Mouse (Mus musculus) hematopoietic stem cell, adult 5-6 weeks (primary cell): Measurements from ENCODE around the gene Gm14137. TPM values are rescaled to one million over a fixed set of nuclear protein-coding genes. Genes with fewer than 3 reads are reported as not detected.

Source experiments
- ATAC-seq, 2 experiments: fragments of 125-278 bp in 1 of 2; replicated peaks in 1 of 2; 2 replicates each; pipeline ENCODE4 v1.8.0; 2016 to 2017; ENCODE audit warnings: inconsistent platforms in 2 of 2, mild to moderate bottlenecking in 2 of 2, moderate number of reproducible peaks in 2 of 2, low read depth in 1 of 2, moderate TSS enrichment in 1 of 2; ENCODE audit not compliant: low FRiP score in 2 of 2, poor library complexity in 2 of 2, severe bottlenecking in 2 of 2, insufficient read depth in 1 of 2, low TSS enrichment in 1 of 2
- total RNA-seq: library from RNA; stranded (forward); fragments of 172-1452, 232-1000 nt; gene quantifications from 2 replicates; pipeline ENCODE4 v1.2.3, GENCODE M21; 2017

Gene Gm14137
- total RNA-seq: not detected in 2 replicates

GRCm38 (mm10) chr2:119173991-119174651 lies at the start of gene Gm14137:
Gene Gm14137 (plus strand): TSS chr2:119174509.
- ATAC-seq: no peak

- ATAC-seq: no peak; a peak in 1 of 4 replicates
Measured at GRCm38 (mm10) chr2:119136346-119136898, 37.9 kb upstream of the Gm14137 start.

- ATAC-seq: no peak
Measured at GRCm38 (mm10) chr2:119145199-119145598, 29.1 kb upstream of the Gm14137 start.

- ATAC-seq: no peak
Measured at GRCm38 (mm10) chr2:119146435-119146834, 27.9 kb upstream of the Gm14137 start.

GRCm38 (mm10) chr2:119147160-119147678 lies 27.1 kb upstream of the Gm14137 start:
- ATAC-seq: no peak

GRCm38 (mm10) chr2:119147775-119148174 lies 26.5 kb upstream of the Gm14137 start:
- no peak for ATAC-seq

DNA sequence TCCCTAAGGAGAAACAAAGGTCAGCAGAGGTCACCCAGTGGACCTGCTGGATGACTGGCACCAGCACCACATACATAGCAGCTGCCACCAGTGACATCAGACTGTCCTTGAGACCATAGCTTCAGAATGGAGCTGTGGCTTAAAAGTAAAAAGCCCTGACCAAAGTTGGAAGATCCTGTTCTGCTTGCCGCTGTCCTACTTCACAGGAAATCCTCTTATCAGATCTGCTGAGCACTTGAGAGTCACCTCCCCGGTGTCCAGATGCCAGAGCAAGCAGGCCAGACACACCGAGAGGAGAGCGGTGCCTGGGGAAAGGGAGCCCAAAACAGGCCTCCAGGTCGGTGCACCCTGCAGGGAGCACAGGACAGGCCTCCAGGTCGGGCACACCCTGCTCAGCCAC lies 22.1 kb upstream of the Gm14137 start:
- no peak for ATAC-seq

DNA sequence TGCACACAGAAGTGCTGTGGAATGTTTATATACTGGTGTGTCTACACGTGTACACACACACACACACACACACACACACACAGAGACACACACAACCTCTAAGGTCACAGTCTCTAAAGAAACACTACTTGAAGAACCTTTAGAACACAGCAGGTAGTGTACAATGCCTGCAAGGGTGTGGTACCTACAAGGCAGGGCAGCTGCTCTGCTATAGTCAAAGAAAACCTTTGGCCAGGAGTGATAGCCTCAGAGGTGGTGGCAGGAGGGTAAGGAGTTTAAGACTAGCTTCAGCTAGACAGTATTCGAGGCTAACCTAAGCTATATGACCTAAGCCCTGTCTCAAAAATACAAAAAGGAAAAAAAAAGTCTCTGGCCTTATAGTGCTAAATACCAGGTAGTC lies 19.6 kb upstream of the Gm14137 start:
- ATAC-seq: no peak

GRCm38 (mm10) chr2:119155388-119155787 lies 18.9 kb upstream of the Gm14137 start:
- peak in 1 of 2 experiments; percentile 25; a peak in 2 of 4 replicates for ATAC-seq

GRCm38 (mm10) chr2:119156081-119156680 lies 18.1 kb upstream of the Gm14137 start:
- ATAC-seq: 0 out of 4 replicates have a peak, but pooled peaks of 1 of the 2 experiments have one; percentile 16

DNA sequence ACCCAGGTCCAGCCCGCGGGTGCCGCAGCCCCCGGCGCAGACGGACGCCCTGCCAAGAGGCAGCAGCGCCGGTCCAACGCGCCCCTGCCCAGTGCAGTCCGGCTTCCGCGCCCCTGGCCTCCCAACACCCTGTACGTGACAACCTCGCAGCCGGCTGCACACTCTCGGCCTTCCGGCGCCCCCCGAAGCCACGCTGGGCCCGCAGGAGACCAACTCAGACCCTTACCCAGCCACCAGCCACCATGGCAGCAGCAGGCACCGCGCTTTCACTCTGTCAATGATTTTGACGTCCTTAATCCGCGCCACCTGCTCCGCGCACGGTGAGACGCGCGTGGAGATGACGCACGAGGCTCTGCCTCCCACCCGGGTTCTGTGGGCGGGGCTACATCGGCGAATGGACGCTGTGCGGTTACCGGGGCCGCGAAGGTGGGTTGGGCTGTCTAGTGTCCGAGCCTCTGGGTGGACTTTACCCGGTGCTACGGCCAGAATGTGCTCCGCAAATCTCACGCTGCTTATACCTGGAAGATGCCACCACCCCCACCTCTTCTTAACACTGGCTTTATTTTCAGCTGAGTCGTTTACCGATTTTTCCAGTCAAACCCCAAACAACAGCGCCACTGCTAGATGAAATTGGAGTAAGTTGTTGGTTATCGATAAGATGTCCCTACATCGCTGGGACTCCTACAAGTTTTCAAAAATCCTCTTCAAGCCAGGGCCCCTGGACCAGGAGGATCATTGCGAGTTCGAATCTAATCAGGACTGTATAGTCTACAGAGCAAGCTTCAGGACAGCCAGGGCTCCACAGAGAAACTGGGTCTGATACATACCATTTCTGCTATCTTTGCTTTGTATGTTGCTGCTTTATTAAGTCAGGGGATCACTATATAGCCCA lies 17.4 kb upstream of the Gm14137 start, which contains the start of gene Rmdn3:
TSS of gene Rmdn3 (minus strand) at position 354 of the 892 bp plus-strand sequence.
- ATAC-seq: peak; percentile 90 to 91

GRCm38 (mm10) chr2:119157836-119158235 lies 16.5 kb upstream of the Gm14137 start:
- ATAC-seq: no peak

DNA sequence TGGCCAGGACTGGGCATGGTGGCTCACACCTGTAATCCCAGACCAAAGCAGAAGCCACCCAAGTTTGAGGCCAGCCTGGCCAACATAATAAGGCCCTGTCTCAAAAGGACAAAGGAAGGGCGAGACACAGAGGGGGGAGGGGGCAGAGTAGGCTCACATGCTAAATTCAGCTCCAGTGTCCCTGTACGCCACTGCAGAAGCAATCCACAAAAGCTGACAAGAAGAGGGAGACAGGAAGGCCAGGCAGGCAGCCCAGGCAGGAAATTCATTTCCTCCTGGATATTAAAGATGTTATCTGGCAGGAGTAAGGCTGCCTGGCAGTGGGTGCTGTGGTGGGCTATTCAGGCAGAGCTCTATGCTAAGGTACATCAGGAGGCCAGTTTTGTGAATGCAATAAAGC lies 13.1 kb upstream of the Gm14137 start:
- no peak for ATAC-seq

DNA sequence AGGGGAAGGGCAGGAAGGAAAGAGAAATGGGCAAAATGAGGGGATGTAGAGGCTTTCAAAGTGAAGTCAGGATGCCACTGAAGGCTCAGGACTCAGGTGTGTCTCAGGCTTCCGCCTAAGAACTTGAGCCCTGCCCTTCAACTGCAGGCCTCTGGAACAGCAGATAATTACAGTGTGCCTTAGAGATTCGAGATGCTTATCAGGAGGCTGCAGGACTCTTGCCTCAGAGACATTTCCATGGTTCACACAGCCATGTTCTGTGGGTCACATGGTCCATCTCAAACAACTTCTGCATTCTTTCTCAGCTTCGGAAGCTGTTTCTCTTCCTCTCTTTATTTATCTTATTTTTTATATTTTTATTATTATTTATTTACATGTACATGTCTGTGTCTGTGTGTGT lies 11.2 kb upstream of the Gm14137 start:
- ATAC-seq: no peak

DNA sequence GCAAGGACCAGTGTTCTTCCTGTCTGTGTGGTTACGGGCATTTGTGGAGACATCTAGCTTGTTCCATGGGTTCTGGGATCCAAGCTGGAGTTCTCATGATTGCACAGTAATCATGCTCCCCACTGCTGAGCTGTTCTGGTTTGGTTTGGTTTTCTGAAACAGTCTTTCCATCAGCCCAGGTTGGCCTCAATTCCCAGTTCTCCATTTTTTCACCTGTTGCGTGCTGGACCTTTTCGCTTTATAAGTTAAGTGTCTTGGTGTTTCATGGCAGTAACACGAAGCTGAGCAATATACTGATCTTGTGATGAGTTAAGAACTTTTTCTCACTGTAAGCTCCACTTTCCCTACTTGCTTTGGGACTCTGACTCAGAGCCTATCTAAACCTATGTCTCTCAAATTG lies 10.3 kb upstream of the Gm14137 start:
- ATAC-seq: no peak

DNA sequence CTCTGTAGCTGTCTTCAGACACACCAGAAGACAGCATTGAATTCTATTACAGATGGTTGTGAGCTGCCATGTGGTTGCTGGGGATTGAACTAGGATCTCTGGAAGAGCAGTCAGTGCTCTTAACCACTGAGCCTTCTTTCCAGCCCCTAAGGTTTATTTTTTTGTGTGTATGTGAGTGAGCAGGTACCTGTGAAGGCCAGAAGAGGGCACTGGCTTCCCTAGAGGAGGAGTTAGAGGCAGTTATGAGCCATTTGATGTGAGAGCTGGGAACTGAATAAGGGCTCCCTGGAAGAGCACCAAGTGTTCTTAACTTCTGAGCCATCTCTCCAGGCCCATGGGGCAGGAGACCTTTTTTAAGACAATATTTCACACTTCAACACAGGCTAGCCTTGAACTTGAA lies 8.9 kb upstream of the Gm14137 start:
- ATAC-seq: no peak
